In genomic region chr14:100458727-100459447, GRCm38 (mm10) we compare ENCODE assay signal across 8 mouse cellular contexts.
DNase-seq lines count a peak whose midpoint lies in the region; ATAC-seq and TF ChIP-seq lines count a peak whose summit lies in the region.

No protein-coding gene starts in this region.

- no peaks in the 10 kb centered on the region for H3K79me2 ChIP-seq in CH12.LX (replicated peaks; ENCODE audit: control insufficient read depth, extremely low read depth, insufficient read depth, poor library complexity, severe bottlenecking)

- H3K4me1 ChIP-seq in CH12.LX (ENCODE audit: control insufficient read depth in 1 of 2, insufficient read depth in 2 of 2), result peaks cover 18 to 47% of the 10 kb centered on the region in 2 experiments
- H3K4me1 ChIP-seq in forebrain, embryonic 16.5 days (replicated peaks; ENCODE audit: control insufficient read depth, insufficient read depth, low read length), result peaks cover 34% of the 10 kb centered on the region
- H3K4me1 ChIP-seq in hindbrain, embryonic 16.5 days (ENCODE audit: control insufficient read depth, insufficient read depth, low read depth, low read length), result peaks cover 35% of the 10 kb centered on the region
- no peaks in the 10 kb centered on the region for H3K4me1 ChIP-seq in lung, postnatal 0 days (ENCODE audit: insufficient read depth, low read depth, low read length)

- DNase-seq in CH12.LX (ENCODE audit: extremely low read depth), result peak; percentile 95
- DNase-seq in cerebellum, adult 11 months, result peak; percentile 38
- peak; percentile 88 to 96 for DNase-seq in layer of hippocampus, postnatal 14 days (ENCODE audit: low spot score in 2 of 2)
- peak; percentile 53 for DNase-seq in lung, postnatal 0 days (ENCODE audit: low spot score)
- peak; percentile 36 for DNase-seq in ovary, postnatal 14 days (ENCODE audit: low spot score)
- peak; percentile 36 for DNase-seq in thymus, postnatal 25 days

- peak overlapping the region; percentile 97 for H3K4me2 ChIP-seq in CH12.LX (ENCODE audit: insufficient read depth, low read depth, poor library complexity, severe bottlenecking)
- peak overlapping the region; percentile 56 for H3K4me2 ChIP-seq in forebrain, embryonic 16.5 days (ENCODE audit: low read length)
- H3K4me2 ChIP-seq in hindbrain, embryonic 16.5 days (ENCODE audit: low read length), result peak overlapping the region; percentile 59
- H3K4me2 ChIP-seq in lung, postnatal 0 days (replicated peaks; ENCODE audit: low read depth, low read length), result no peak overlapping the region

- no peak for TF ChIP-seq CTCF in CH12.LX (conservative IDR thresholded peaks at IDR 0.05 in 1 of 2, IDR thresholded peaks at IDR 0.05 in 1 of 2; ENCODE audit: low read depth in 2 of 2, low read length in 2 of 2)
- no peak for TF ChIP-seq CTCF in lung, postnatal 0 days (IDR thresholded peaks at IDR 0.05)

- H3K4me3 ChIP-seq in CH12.LX (replicated peaks in 1 of 3; ENCODE audit: low read depth in 2 of 3, low read length in 2 of 3, poor library complexity in 1 of 3), result no peak overlapping the region
- H3K4me3 ChIP-seq in forebrain, embryonic 16.5 days (replicated peaks; ENCODE audit: low read length), result peak overlapping the region; percentile 29
- H3K4me3 ChIP-seq in hindbrain, embryonic 16.5 days (ENCODE audit: low read length), result peak overlapping the region; percentile 27
- no peak overlapping the region for H3K4me3 ChIP-seq in lung, postnatal 0 days (ENCODE audit: low read depth, low read length)

- no peak for TF ChIP-seq RAD21 in CH12.LX (IDR thresholded peaks at IDR 0.05; ENCODE audit: low read depth, low read length)

- H3K27ac ChIP-seq in CH12.LX (ENCODE audit: insufficient read depth, low read depth), result no peak overlapping the region
- peak overlapping the region; percentile 94 for H3K27ac ChIP-seq in forebrain, embryonic 16.5 days (ENCODE audit: low read length)
- H3K27ac ChIP-seq in hindbrain, embryonic 16.5 days (ENCODE audit: low read depth, low read length), result peak overlapping the region; percentile 81
- H3K27ac ChIP-seq in lung, postnatal 0 days (ENCODE audit: low read length), result no peak overlapping the region

- dilution Hi-C loops in CH12.LX (cut with MboI; ENCODE audit: extremely low pct_ligation_motif_present, extremely low pct_unique_long_range_greater_than_20kb, low sequenced_read_pairs), result no loop called here

- in situ Hi-C loops in CH12.LX (cut with MboI; ENCODE audit: low pct_ligation_motif_present, low pct_unique_long_range_greater_than_20kb, low sequenced_read_pairs), result loop anchor here (25.0 kb wide), 2 partner anchors 247 to 978 kb away; no protein-coding TSS in a partner anchor

- under 1% methylated on average over 9 of the region's 9 CpGs for WGBS in forebrain, embryonic 16.5 days
- 8% methylated on average over 9 of the region's 9 CpGs for WGBS in hindbrain, embryonic 16.5 days
- 20% methylated on average over 9 of the region's 9 CpGs for WGBS in lung, postnatal 0 days

- ATAC-seq in forebrain, embryonic 16.5 days, result peak; percentile 93
- peak; percentile 94 for ATAC-seq in hindbrain, embryonic 16.5 days
- peak; percentile 58 for ATAC-seq in lung, postnatal 0 days

- H3K9ac ChIP-seq in CH12.LX (ENCODE audit: insufficient read depth, low read depth), result no peak overlapping the region; the same call in 1 of the 2 replicates
- H3K9ac ChIP-seq in forebrain, embryonic 16.5 days (replicated peaks; ENCODE audit: low read depth, low read length), result 0 out of 2 replicates have a peak overlapping the region, but pooled peaks have one; percentile 40
- no peak overlapping the region; the same call in 1 of the 2 replicates for H3K9ac ChIP-seq in hindbrain, embryonic 16.5 days (ENCODE audit: low read depth, low read length)
- H3K9ac ChIP-seq in lung, postnatal 0 days (replicated peaks; ENCODE audit: low read depth), result no peak overlapping the region

- no peaks in the 10 kb centered on the region for H3K36me3 ChIP-seq in CH12.LX (replicated peaks in 1 of 2; ENCODE audit: control insufficient read depth in 1 of 2, insufficient read depth in 1 of 2, low read length in 1 of 2)
- H3K36me3 ChIP-seq in forebrain, embryonic 16.5 days (ENCODE audit: control insufficient read depth, insufficient read depth), result no peaks in the 10 kb centered on the region
- no peaks in the 10 kb centered on the region for H3K36me3 ChIP-seq in hindbrain, embryonic 16.5 days (ENCODE audit: control insufficient read depth, insufficient read depth, low read length)
- H3K36me3 ChIP-seq in lung, postnatal 0 days (ENCODE audit: insufficient read depth, low read length), result no peaks in the 10 kb centered on the region

- no peaks in the 10 kb centered on the region for H3K27me3 ChIP-seq in CH12.LX (replicated peaks)
- no peaks in the 10 kb centered on the region; the same call in 1 of the 2 replicates for H3K27me3 ChIP-seq in forebrain, embryonic 16.5 days (replicated peaks; ENCODE audit: control insufficient read depth, insufficient read depth, low read length)
- H3K27me3 ChIP-seq in hindbrain, embryonic 16.5 days (replicated peaks; ENCODE audit: control insufficient read depth, insufficient read depth, low read length), result no peaks in the 10 kb centered on the region
- H3K27me3 ChIP-seq in lung, postnatal 0 days (replicated peaks; ENCODE audit: insufficient read depth, low read length), result no peaks in the 10 kb centered on the region

- H3K9me3 ChIP-seq in CH12.LX (replicated peaks; ENCODE audit: low read length), result no peaks in the 10 kb centered on the region
- no peaks in the 10 kb centered on the region for H3K9me3 ChIP-seq in forebrain, embryonic 16.5 days (ENCODE audit: control insufficient read depth, low read length)
- H3K9me3 ChIP-seq in hindbrain, embryonic 16.5 days (ENCODE audit: control insufficient read depth, low read length), result no peaks in the 10 kb centered on the region
- H3K9me3 ChIP-seq in lung, postnatal 0 days (ENCODE audit: low read length), result no peaks in the 10 kb centered on the region

- TF ChIP-seq POLR2A in CH12.LX (IDR thresholded peaks at IDR 0.05; ENCODE audit: low read depth, low read length), result no peak

- no peak for TF ChIP-seq EP300 in CH12.LX (IDR thresholded peaks at IDR 0.05; ENCODE audit: low read length)
- no peak for TF ChIP-seq EP300 in lung, postnatal 0 days (IDR thresholded peaks at IDR 0.05)

TF ChIP-seq in CH12.LX, 34 proteins besides CTCF, POLR2A, EP300 and RAD21:
- TF ChIP-seq BHLHE40 (IDR thresholded peaks at IDR 0.05; ENCODE audit: low read depth, low read length) (no peak), MAZ (IDR thresholded peaks at IDR 0.05; ENCODE audit: low read depth, low read length) (0 out of 2 replicates have a peak, but pooled peaks have one; percentile 22), RCOR1 (conservative IDR thresholded peaks at IDR 0.05; ENCODE audit: low read depth, low read length) (no peak), USF1 (IDR thresholded peaks at IDR 0.05; ENCODE audit: low read depth, low read length) (no peak), ELF1 (IDR thresholded peaks at IDR 0.05; ENCODE audit: low read depth, low read length) (no peak), KAT2A (IDR thresholded peaks at IDR 0.05; ENCODE audit: insufficient replicate concordance, low read length) (no peak), POLR2AphosphoS2 (IDR thresholded peaks at IDR 0.05; ENCODE audit: low read depth, low read length) (no peak), MAX (IDR thresholded peaks at IDR 0.05; ENCODE audit: low read length) (no peak), MXI1 (IDR thresholded peaks at IDR 0.05; ENCODE audit: low read depth, low read length) (peak; percentile 86), UBTF (IDR thresholded peaks at IDR 0.05; ENCODE audit: low read depth, low read length) (no peak), ZMIZ1 (IDR thresholded peaks at IDR 0.05; ENCODE audit: low read depth, low read length) (no peak), SIN3A (IDR thresholded peaks at IDR 0.05; ENCODE audit: low read length) (peak; percentile 65; the same call in 1 of the 2 replicates), CHD2 (IDR thresholded peaks at IDR 0.05; ENCODE audit: low read length) (no peak)
TF ChIP-seq in CH12.LX: peak in this region for 3.

Comparison
In these comparisons a context has a peak if more than half of its experiments do, and no peak if none do; other contexts are left out.
1. DNase-seq: peak in every context shown above with its lines; median percentile 95 in CH12.LX; 92 in layer of hippocampus, postnatal 14 days; 53 in lung, postnatal 0 days; 38 in cerebellum, adult 11 months; 36 in ovary, postnatal 14 days; 36 in thymus, postnatal 25 days.
2. H3K27ac ChIP-seq: peak in forebrain, embryonic 16.5 days (single experiment) and hindbrain, embryonic 16.5 days (single experiment); none in CH12.LX (single experiment) and lung, postnatal 0 days (single experiment).
3. H3K4me3 ChIP-seq: peak in forebrain, embryonic 16.5 days (single experiment) and hindbrain, embryonic 16.5 days (single experiment); none in CH12.LX (0 of 3) and lung, postnatal 0 days (single experiment).
4. Peak in every context shown above with its lines, with median percentiles within 50 percentile points of each other: ATAC-seq.